Mouse (Mus musculus) intestine, embryonic 16.5 days (tissue): ENCODE measurements around the gene Gjc2. TPM values are rescaled to one million over a fixed set of nuclear protein-coding genes. Genes with fewer than 3 reads are reported as not detected.

Experiments used
- ATAC-seq: fragments of 200-750 bp; cut with Nextera tagmentation; 2 replicates; pipeline ENCODE4 v1.8.0; 2017; ENCODE audit warnings: moderate TSS enrichment, moderate library complexity
- H3K27ac ChIP-seq: fragments of 300-500 bp; sonication (generic); 2 replicates; pipeline ENCODE4 v1.5.1; 2014; ENCODE audit warnings: mild to moderate bottlenecking, low read length
- H3K27me3 ChIP-seq: fragments of 300-500 bp; sonication (generic); replicated peaks from 2 replicates; pipeline ENCODE4 v1.6.1; 2014; ENCODE audit warnings: low read length, control low read depth, mixed read lengths; ENCODE audit not compliant: control insufficient read depth, insufficient read depth
- H3K36me3 ChIP-seq: fragments of 300-500 bp; sonication (generic); 2 replicates; pipeline ENCODE4 v1.6.1; 2014; ENCODE audit warnings: low read length, control low read depth; ENCODE audit not compliant: control insufficient read depth, insufficient read depth
- H3K4me1 ChIP-seq: fragments of 300-500 bp; sonication (generic); 2 replicates; pipeline ENCODE4 v1.6.1; 2014; ENCODE audit warnings: low read length, control low read depth, mixed read lengths; ENCODE audit not compliant: control insufficient read depth, insufficient read depth
- H3K4me2 ChIP-seq: fragments of 300-500 bp; sonication (generic); 2 replicates; pipeline ENCODE4 v1.6.1; 2014; ENCODE audit warnings: low read depth, low read length, control low read depth
- H3K4me3 ChIP-seq: fragments of 300-500 bp; sonication (generic); 2 replicates; pipeline ENCODE4 v1.5.1; 2014; ENCODE audit warnings: mild to moderate bottlenecking, low read length
- H3K9ac ChIP-seq: fragments of 300-500 bp; sonication (generic); 2 replicates; pipeline ENCODE4 v1.6.1; 2014; ENCODE audit warnings: low read depth, low read length
- H3K9me3 ChIP-seq: fragments of 300-500 bp; sonication (generic); 2 replicates; pipeline ENCODE4 v1.6.1; 2016; ENCODE audit warnings: low read length, control low read depth; ENCODE audit not compliant: control insufficient read depth
- WGBS: fragments of 180-500 bp; shearing (Covaris S2); extraction: QIAGEN DNeasy Blood & Tissue Kit; methylation state at CpG from one replicate; pipeline ENCODE4 v1.1.7; 2014; 5-methylcytosine and 5-hydroxymethylcytosine counted together
- polyA plus RNA-seq: library from polyadenylated mRNA; unstranded; fragments of >200 nt; fragmentation: Nextera tagmentation; extraction: Ambion mirVana; gene quantifications from 2 replicates; pipeline ENCODE4 v1.2.1, GENCODE M21; 2015

Gene Gjc2
- polyA plus RNA-seq, 1 experiment from 2014 or later, result 0.81 TPM

GRCm38 (mm10) chr11:59135051-59135820, 47.8 kb downstream of the Gjc2 start:
- no peaks in the 10 kb centered on the region for H3K9me3 ChIP-seq
- H3K9ac ChIP-seq, result no peak overlapping the region
- 5% methylated on average over 55 of the region's 55 CpGs for WGBS
- H3K27me3 ChIP-seq, result peaks cover 48% of the 10 kb centered on the region
- no peaks in the 10 kb centered on the region for H3K36me3 ChIP-seq
- peak overlapping the region; percentile 43 for H3K4me2 ChIP-seq
- no peak for ATAC-seq
- H3K4me1 ChIP-seq, result peaks cover 4% of the 10 kb centered on the region; the same call in 1 of the 2 replicates
- peak overlapping the region; percentile 33 for H3K4me3 ChIP-seq
- no peak overlapping the region for H3K27ac ChIP-seq

GRCm38 (mm10) chr11:59134373-59134997, 48.5 kb downstream of the Gjc2 start:
- WGBS, result 7% methylated on average over 35 of the region's 35 CpGs
- H3K4me1 ChIP-seq, result peaks cover 4% of the 10 kb centered on the region; the same call in 1 of the 2 replicates
- peak overlapping the region; percentile 39 for H3K4me2 ChIP-seq
- no peak overlapping the region for H3K9ac ChIP-seq
- H3K27me3 ChIP-seq, result peaks cover 48% of the 10 kb centered on the region
- no peak overlapping the region for H3K27ac ChIP-seq
- ATAC-seq, result peak; percentile 85
- no peaks in the 10 kb centered on the region for H3K9me3 ChIP-seq
- H3K36me3 ChIP-seq, result no peaks in the 10 kb centered on the region
- peak overlapping the region; percentile 22 for H3K4me3 ChIP-seq

GRCm38 (mm10) chr11:59132065-59132464, 50.9 kb downstream of the Gjc2 start:
- Histone ChIP-seq H3K4me1 (peaks cover 4% of the 10 kb centered on the region; the same call in 1 of the 2 replicates), H3K9me3 (no peaks in the 10 kb centered on the region), H3K9ac (no peak overlapping the region), H3K27ac (no peak overlapping the region), H3K36me3 (no peaks in the 10 kb centered on the region), H3K4me3 (no peak overlapping the region), H3K27me3 (peaks cover 44% of the 10 kb centered on the region), H3K4me2 (no peak overlapping the region)
- ATAC-seq, result no peak
- WGBS, result 87% methylated on average over 2 of the region's 3 CpGs

GRCm38 (mm10) chr11:59131348-59131919, 51.6 kb downstream of the Gjc2 start:
- Histone ChIP-seq H3K27me3 (peaks cover 37% of the 10 kb centered on the region), H3K9ac (no peak overlapping the region), H3K4me3 (no peak overlapping the region), H3K4me1 (peaks cover 4% of the 10 kb centered on the region; the same call in 1 of the 2 replicates), H3K36me3 (no peaks in the 10 kb centered on the region), H3K4me2 (no peak overlapping the region), H3K27ac (no peak overlapping the region), H3K9me3 (no peaks in the 10 kb centered on the region)
- WGBS, result 74% methylated on average over 18 of the region's 18 CpGs
- no peak for ATAC-seq

DNA sequence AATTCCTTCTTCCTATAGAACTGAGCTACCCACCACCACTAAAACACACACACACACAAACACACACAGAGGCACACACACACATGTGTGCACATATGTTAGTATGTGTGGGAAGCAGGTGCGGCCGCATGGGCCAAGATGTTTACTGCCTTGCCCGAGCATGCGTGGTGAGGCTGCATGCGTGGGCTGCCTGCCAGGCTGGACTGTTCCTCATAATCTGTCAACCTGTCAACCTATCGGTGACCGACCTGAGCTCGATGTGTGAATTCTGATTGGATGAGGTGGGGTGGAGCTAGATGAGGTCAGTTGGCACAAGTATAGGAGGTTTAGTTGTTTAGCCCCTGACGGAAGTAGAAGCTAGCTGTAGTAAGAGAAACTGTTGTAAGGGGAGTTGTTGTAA, 52.2 kb downstream of the Gjc2 start:
- ATAC-seq, result no peak
- no peaks in the 10 kb centered on the region for H3K9me3 ChIP-seq
- WGBS, result 85% methylated on average over 9 of the region's 9 CpGs

More for the DNA sequence above, 52.2 kb downstream of the Gjc2 start:
- peaks cover 31% of the 10 kb centered on the region for H3K27me3 ChIP-seq
- H3K4me1 ChIP-seq, result peaks cover 4% of the 10 kb centered on the region; the same call in 1 of the 2 replicates
- no peak overlapping the region for H3K27ac ChIP-seq
- no peak overlapping the region for H3K9ac ChIP-seq
- no peak overlapping the region for H3K4me3 ChIP-seq
- no peak overlapping the region for H3K4me2 ChIP-seq
- no peaks in the 10 kb centered on the region for H3K36me3 ChIP-seq

Other genes with a start within 250 kb of the Gjc2 start
- gene Rnf187, start 244.3 kb downstream of the Gjc2 start, polyA plus RNA-seq, result 131 and 138 TPM in 2 replicates
- gene Hist3h2ba, start 234.3 kb downstream of the Gjc2 start, polyA plus RNA-seq, result 34.7 and 40.9 TPM in 2 replicates
- gene Hist3h2a, start 228.5 kb downstream of the Gjc2 start, polyA plus RNA-seq, result 28.5 and 31.6 TPM in 2 replicates
- 0.15 and 0.35 TPM in 2 replicates for gene Trim17, start 228.5 kb downstream of the Gjc2 start, polyA plus RNA-seq
- 17.0 and 17.5 TPM in 2 replicates for gene Trim11, start 205.1 kb downstream of the Gjc2 start, polyA plus RNA-seq
- 0.89 and 1.0 TPM in 2 replicates for gene Obscn, start 46.8 kb downstream of the Gjc2 start, polyA plus RNA-seq
- gene Iba57, start 19.5 kb downstream of the Gjc2 start, polyA plus RNA-seq, result 7.4 and 7.7 TPM in 2 replicates
- gene Guk1, start 9.0 kb upstream of the Gjc2 start, polyA plus RNA-seq, result 114 and 115 TPM in 2 replicates
- gene Mrpl55, start 19.3 kb upstream of the Gjc2 start, polyA plus RNA-seq, result 101 and 104 TPM in 2 replicates
- gene 2310033P09Rik, start 25.1 kb upstream of the Gjc2 start, polyA plus RNA-seq, result 32.7 and 33.1 TPM in 2 replicates
- 733 and 751 TPM in 2 replicates for gene Arf1, start 45.1 kb upstream of the Gjc2 start, polyA plus RNA-seq
- not detected in 2 replicates for gene Wnt3a, start 107.5 kb upstream of the Gjc2 start, polyA plus RNA-seq
- gene Wnt9a, start 123.7 kb upstream of the Gjc2 start, polyA plus RNA-seq, result 4.2 and 4.4 TPM in 2 replicates
- gene Prss38, start 192.4 kb upstream of the Gjc2 start, polyA plus RNA-seq, result not detected in 2 replicates